Mouse (Mus musculus) c-Kit-positive CD71-negative TER-119-negative erythroid progenitor cells, embryonic 14.5 days (primary cell): ENCODE measurements around the gene Acad10.

Source experiments
- DNase-seq: peaks from one replicate; pipeline ENCODE4 v3.0.0-alpha.2; 2013; ENCODE audit warnings: low read depth

The Acad10 gene

DNA sequence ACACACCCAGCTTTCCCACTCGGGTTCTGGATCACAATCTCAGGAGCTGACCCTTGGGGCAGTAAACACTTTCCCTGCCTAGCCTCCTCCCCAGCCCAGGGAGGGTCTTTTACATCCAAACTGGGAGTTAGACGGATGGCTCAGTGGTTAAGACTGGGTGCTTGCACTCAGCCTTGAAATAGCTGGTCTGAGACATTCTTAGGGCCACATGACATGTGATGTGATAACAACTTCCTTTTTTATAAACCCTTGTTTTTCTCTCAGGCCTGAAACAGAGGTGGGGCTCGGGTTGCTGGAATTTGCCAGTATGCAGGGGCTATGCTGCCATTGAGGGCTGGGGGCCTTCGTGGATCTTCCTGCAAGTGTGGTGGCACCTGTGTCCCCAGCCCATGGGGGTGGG is 63.0 kb downstream of the Acad10 start:
- DNase-seq = no peak

DNA sequence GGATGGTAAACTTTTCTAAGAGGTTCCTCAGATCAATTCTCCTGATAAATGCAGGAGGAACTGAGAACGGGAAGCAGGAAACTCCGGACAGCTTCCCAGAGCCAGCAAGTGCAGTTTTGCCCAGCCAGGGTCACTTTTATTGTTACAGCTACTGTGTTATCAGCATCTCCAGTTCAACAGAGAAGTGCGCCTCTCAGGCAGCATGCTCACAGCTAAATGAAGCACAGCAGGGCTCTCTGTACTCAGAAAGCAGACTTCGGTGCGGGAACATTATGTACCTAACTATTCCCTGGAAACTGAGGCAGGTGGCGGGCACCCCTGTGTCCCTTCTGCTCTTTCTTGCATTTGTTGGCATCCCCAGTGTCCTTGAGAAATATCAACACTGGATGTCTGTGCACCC is 64.1 kb downstream of the Acad10 start:
- DNase-seq = no peak

DNA sequence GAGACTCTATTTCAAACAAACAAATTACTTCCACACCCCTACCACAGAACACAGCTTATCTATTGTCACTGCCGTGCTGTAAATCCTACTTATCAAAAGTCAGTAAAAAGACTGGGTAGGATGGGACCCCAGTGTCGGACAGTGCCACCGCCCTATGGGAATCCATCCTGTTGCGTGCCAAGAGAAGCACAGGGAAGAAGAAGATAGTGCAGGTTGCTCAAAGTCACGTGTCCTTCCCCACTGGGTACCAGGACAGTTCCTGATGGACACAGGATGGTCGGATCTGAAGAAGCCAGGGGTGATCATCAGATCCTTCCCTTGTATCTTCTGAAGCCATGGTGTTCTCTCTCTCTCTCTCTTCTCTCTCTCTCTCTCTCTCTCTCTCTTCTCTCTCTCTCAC is 64.6 kb downstream of the Acad10 start:
- no peak for DNase-seq

DNA sequence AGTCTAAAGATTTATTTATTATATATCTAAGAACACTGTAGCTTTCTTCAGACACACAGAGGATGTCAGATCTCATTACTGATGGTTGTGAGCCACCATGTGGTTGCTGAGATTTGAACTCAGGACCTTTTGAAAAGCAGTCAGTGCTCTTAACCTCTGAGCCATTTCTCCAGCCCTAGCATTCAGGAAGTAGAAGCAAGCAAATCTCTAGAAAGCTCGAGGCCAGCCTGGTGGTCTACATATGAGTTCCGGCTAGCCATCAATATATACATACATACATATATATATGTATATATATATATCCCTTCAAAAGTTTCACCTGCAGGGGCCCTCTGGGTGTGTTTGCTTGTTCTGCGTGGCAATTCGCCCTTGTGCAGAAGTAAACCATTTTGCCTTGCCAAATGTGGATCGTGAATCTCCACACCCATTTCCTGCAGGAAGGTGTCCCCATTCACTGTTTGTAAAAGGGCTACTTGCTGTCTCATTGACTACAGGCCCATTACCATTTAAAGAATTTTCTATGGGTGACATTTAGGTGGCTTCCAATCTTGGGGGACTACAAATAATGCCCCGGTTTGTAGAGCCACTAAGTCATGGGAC is 65.5 kb downstream of the Acad10 start:
- DNase-seq = no peak

DNA sequence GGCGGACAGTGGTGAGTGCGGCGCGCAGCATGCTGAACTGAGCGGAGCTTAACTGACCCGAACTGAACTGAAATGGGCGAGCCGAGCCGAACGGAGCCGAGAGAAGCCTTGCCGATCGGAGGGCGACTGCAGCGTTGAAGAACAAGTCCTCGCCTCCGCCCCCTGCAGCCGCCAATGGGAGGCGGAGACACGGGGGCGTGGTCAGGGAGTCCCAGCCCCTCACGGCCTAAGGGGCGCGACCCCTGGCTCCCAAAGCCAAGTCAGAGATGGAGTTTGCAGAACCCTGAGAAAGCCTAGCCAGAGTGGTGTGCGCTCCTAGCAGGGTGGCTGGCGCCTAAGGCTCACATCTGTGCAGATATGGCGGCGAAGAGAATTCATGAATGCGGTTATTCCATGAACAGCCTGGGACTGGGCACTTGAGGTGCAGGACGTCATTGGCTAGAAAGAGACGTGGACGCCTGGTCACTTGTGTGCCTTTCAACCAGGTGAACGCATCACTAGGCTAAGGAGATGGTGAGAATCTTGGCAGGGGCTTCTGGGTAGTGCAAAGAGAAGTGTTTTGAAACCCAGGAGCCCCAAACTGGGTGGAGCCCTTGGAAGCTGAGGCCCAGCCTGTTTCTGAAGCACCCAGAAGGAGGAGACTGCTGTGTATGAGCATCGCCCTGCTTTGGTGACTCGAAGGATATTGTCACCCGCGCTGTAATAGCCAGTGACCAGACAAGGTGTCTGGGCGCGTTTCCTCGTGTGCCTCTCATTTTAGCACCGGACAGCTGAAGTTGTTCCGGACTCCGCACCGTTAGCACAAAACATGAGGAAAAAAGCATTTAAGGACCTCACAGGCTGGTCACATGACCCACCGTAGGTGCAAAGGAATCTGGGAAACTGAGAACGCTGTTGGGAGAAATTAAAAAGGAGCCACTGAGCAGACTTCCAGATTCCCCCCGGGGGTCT is 66.6 kb downstream of the Acad10 start, which contains the start of gene Aldh2:
TSS of gene Aldh2 (minus strand) at position 374 of the 951 bp plus-strand sequence.
- DNase-seq = peak; percentile 84

DNA sequence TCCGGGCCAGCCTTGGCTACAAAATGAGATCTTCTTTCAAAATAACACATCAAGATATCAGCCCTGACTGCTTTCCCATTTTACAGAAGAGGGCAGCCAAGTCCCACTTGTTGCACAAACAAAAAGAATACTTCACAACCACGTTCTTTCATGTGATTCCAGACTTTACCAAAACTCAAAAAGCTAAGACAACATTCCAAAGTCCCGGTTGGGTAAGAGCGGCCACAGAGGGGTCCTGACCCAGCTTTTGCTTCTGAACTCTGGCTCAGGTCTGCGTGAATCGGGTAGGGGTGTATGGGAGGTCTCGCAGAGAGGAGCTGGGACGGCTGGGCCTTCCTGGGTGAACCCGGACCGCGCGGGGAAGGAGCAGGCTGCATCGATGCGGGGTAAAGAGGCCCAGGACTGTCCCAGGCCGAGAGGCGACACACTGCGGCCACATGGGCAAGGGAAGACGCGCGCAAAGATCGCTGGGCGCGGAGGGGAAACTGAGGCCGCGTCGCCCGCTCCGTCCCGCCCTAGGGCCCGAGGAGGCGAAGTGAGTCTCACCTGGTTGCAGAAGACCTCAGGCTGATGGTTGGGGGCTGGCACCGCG is 67.4 kb downstream of the Acad10 start:
- no peak for DNase-seq

DNA sequence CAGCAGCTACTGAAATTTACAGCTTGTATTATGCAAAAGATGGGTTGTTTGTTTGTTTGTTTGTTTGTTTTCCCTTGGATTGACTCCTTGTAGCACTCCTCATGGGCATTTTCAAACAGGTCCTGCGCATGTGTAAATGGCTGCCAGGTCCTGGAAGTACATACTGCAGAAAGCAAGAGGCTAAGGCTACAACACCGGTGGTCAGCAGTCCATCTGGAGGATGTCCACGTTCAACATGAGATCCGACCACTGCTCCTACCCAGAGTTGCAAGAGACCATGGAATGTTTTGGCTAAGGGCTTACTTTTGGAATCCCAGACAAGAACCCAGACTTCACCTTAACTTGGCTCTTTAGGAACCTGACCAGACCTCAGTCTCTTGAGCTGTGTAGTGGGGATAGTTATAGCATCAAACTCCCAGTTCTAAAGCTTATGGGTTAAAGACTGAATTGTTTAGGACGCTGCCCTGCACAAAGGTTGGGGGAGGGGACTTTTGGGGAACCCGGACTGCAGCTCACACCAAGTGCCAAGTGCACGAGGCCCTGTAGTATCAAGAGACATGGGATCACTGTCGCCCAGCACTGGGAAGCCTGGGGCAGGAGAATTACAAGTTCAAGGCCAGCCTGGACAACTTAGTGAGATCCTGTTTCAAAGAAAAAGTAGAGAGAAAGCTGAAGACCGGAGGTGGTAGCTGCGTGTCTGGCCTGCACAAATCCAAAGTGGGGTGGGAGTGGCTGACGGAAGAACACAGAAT is 68.1 kb downstream of the Acad10 start:
- DNase-seq = no peak

DNA sequence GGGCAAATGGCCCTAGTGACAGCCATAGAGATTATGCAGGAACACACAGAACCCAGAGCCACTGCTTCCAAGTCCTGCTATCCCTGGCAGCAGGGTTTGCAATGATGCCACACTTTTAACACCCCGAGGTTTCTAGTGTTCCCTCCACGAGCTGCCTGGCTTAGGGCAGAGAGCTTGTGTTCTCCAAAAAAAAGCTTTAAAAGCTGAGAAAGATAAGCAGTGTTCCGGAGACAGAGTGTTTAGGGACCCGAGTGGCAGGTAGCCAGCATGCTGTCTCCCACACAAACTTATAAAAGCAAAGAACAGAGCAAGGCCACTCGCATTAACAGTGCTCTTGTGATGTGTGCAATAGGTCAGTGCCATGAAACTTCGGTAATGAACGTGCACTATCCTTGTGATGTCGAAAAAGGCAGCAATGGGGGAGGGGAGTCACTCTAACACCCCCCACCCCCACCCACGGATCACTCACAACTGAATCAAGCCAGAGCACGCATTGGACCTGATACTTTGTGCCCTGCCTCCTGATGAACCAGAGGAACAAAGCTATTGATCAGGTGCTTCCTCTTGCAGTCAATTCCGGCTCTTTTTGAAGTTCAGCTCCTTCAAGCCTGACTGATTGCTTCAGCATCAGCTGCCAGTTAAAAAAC is 68.8 kb downstream of the Acad10 start:
- no peak for DNase-seq

DNA sequence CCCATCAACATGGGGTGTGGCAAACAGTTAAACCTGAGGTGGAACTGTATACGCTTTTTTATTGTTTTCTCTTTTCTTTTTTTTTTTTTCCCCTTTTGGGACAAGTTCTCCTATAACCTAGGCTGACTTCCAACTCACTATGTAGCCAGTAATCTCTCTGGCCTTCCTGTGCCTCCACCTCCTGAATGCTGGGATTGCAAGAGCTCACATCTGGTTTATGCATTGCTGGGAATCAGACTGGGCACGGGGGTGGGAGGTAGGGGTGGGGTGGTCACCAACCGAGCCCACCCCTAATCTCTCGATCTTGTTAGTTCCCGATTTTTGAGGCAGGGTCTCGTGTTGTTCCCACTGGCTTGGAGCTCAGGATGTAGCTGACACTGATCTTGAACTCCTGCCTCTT is 70.4 kb downstream of the Acad10 start:
- DNase-seq = no peak

DNA sequence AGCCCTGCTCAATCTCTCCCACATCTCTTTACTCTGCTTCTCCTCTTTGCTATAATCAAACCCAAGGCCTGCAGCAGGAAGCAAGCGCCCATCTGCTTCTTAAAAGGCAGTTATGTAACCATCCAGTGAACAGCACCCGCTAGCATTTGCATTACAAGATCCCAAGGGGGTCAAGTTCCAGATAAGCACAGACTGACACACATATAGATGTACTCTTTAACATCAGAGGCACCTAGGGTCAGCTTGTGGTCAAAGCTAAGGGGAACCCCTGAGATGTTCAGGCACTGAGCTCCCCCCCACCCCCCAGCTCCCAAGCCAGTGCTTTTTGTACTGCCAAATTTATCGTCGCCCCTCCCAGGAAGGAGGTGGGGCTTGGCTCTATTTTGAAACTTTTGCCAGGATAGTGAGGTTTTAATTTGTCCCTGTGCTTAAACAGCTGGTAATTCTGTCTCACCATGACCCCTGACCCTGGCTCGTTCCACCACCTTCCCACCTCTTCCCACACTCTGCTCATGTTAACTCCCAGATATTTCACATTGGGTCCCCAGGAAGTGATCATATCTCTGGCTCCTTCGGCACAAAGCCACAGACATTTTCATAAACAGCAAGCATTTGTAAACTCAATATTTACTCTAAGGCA is 73.8 kb downstream of the Acad10 start:
- DNase-seq = peak; percentile 48

DNA sequence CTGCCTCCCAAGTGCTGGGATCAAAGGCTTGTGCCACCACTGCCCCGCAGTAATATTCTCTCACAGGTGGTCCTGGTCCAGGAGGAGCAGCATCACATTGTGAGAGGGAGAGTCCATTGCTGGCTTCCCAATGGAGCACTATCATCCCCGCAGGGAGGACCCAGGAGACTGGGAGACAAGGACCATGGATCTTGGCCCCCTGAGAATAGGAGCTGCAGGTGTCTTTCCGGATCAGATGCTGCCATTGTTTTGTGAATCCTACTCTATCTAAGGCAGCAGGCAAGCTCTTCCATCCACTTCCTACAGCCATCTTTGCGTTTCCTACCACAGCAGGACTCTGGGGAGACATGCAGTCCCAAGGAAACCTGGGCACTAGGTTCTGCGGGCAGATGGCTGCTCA is 74.6 kb downstream of the Acad10 start:
- DNase-seq = no peak

DNA sequence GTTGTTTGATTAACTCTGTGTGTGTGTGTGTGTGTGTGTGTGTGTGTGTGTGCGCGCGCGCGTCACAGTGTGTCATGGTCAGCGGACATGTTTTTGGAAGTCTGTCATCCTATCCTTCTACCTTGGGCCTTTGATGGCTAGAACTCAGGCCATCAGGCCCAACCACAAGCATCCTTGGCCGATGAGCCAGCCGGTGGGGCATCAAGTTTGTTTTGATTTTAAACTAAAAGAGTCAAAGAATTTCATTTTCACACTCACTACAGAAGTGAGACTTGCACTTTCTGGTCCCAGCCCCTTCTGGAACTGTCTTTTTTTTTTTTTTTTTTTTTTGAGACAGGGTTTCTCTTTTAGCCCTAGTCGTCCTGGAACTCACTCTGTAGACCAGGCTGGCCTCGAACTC is 75.3 kb downstream of the Acad10 start:
- no peak for DNase-seq

DNA sequence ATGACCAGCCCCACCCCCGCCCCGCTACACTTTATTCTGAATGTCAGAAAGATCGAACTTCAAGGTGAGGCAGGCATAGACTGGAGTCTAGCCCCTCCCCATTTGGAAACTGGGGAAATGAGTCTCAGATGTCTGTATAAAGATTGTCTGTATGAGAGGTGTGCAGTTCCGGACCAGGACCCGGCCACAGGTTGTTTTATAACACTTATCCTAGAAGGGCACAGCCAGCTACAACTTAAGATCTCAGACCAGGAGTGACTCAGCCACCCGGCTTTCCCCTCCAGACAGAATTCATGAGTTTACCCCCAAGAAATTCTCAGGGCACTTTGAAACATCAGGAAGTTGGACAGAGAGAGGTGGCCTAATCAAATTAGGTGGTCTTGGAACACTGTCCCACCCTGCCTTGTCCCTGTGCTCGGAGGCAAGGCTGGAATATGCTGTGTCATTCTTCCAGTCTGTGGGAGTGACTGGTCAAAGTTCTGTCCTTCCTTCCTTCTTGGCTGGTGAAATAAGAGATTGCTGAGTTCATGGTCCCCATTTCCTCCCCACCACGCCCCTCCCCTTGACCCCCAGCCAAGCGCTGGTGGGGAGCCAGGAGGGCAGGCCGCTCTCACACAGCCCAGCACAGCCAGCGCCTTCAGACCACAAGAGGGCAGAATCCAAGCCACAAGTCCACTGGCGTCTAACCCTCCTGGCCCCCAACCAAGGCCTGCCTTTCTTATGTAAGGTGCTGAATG is 76.4 kb downstream of the Acad10 start:
- peak; percentile 73 for DNase-seq

DNA sequence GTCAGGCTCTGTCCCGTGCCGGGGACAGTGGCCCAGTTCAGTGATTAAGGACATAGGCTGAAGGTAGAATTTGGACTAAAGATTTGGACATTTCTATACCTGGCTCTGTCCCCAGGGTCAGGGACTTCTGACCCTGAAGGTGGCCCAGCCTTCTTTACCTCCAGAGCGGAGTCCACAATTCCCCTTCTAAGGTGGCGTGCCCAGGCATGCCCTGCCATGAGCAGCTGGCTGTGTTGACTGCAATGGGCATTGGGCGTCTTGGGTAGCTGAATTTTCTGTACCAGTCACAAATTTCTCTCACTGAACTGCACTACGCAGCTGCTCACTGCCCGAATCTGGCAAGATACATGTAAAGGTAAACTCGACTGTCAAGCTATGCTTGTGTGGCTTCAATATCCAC is 78.4 kb downstream of the Acad10 start:
- DNase-seq = no peak

DNA sequence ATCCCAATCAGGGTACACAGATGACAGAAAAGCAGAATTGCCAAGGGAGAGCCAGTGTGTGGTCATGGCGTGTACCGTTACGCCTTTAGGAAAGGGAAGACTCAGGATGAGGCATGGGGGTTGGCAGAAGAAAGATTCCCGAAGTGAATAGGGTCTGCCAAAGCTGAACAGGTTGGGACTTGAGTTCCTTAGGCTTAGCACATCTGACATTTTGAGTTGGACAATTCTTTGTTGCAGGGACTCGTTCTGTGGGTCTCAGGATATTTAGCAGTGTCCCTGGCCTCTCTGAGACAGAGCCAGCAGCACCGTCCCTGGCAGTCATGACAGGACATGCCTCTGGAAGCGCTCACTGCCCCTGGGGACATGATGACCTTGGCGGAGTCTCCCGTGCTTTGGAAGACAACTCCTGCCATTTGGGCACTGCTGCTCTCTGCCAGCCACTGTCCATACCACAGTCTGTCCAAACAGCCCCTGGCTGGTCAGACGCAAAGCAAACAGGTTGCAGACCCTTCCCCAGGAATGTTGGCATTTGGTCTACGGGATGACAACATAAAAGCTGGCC is 83.3 kb downstream of the Acad10 start:
- no peak for DNase-seq

DNA sequence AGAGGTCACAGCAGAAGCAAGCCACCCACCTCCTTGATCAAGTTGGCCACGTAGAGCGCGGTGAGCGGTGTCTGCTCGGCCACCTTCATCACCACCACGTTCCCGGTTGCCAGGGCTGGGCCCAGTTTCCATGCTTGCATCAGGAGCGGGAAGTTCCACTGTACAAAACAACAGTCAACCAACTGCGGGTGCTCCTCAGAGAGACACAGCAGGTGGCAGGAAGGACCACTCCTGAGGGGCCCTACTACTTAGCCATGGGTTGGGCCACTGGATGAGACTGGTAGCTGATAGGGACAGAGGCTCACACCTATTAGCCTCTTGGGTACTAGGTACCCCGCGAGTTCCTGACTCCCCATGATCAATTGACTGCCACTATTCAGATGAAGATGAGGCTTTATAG is 84.4 kb downstream of the Acad10 start:
- DNase-seq = no peak

DNA sequence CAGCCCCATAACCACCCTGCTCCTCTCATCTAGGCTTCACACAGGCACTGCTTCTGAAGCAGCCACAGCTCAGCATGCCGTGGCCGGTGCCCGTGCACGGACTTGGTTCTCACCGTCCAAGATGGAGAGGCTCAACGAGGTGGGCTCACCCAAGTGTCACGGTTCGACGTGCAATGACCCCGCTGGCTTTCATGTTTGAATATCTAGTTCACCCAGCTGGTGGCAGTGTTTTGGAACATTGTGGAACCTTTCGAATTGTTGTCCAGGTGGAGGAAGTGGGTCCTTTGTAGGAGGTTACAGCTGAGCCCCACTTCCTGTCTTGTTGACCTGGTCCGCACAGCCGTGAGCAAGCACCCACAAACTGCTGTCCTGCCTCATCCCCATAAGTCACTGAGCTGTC is 86.2 kb downstream of the Acad10 start:
- DNase-seq = no peak
